Mouse (Mus musculus) thymus, postnatal 0 days (tissue): ENCODE measurements around the gene Glrx2. TPM values are rescaled to one million over a fixed set of nuclear protein-coding genes. Genes with fewer than 3 reads are reported as not detected.

Experiments
- DNase-seq: peaks from one replicate; pipeline ENCODE4 v3.0.0-alpha.2; 2015; ENCODE audit warnings: low spot score
- polyA plus RNA-seq: library from polyadenylated mRNA; unstranded; fragments of >200 nt; fragmentation: Nextera tagmentation; extraction: Ambion mirVana; gene quantifications from 2 replicates; pipeline ENCODE4 v1.2.1, GENCODE M21; 2015

Gene Glrx2
- polyA plus RNA-seq, 1 experiment from 2014 or later: 125 TPM

- DNase-seq: no peak
Measured at GRCm38 (mm10) chr1:143742186-143742585, 26.0 kb downstream of the Glrx2 start.

- no peak for DNase-seq
Measured at GRCm38 (mm10) chr1:143745871-143746270, 29.7 kb downstream of the Glrx2 start.

GRCm38 (mm10) chr1:143762159-143762558 lies 46.0 kb downstream of the Glrx2 start:
- no peak for DNase-seq

- no peak for DNase-seq
Measured at GRCm38 (mm10) chr1:143764443-143764842, 48.3 kb downstream of the Glrx2 start.

GRCm38 (mm10) chr1:143765801-143766200 lies 49.7 kb downstream of the Glrx2 start:
- no peak for DNase-seq

GRCm38 (mm10) chr1:143766238-143766637 lies 50.1 kb downstream of the Glrx2 start:
- DNase-seq: no peak

GRCm38 (mm10) chr1:143770444-143771109 lies 54.4 kb downstream of the Glrx2 start:
- DNase-seq: no peak

GRCm38 (mm10) chr1:143773082-143773481 lies 56.9 kb downstream of the Glrx2 start:
- no peak for DNase-seq

GRCm38 (mm10) chr1:143773909-143774308 lies 57.8 kb downstream of the Glrx2 start:
- no peak for DNase-seq

GRCm38 (mm10) chr1:143776446-143777411 lies 60.6 kb downstream of the Glrx2 start, which contains the start of the genes Trove2 and Uchl5:
Gene Trove2 (minus strand): TSS chr1:143777068.
Gene Uchl5 (plus strand): TSS chr1:143777272.
- peak; percentile 99 for DNase-seq

GRCm38 (mm10) chr1:143777558-143778218 lies 61.5 kb downstream of the Glrx2 start:
- DNase-seq: peak; percentile 38

GRCm38 (mm10) chr1:143788584-143789227 lies 72.6 kb downstream of the Glrx2 start:
- peak; percentile 49 for DNase-seq

Other genes with a start within 250 kb of the Glrx2 start
- gene B3galt2, start 75.7 kb upstream of the Glrx2 start, polyA plus RNA-seq: 0.15 and 0.31 TPM in 2 replicates
- gene Cdc73, start 13.4 kb upstream of the Glrx2 start, polyA plus RNA-seq: 23.3 and 26.6 TPM in 2 replicates
- 4.1 TPM in 2 replicates for gene Trove2, start 60.7 kb downstream of the Glrx2 start, polyA plus RNA-seq
- 157 and 159 TPM in 2 replicates for gene Uchl5, start 60.9 kb downstream of the Glrx2 start, polyA plus RNA-seq